ENCODE assay signal across 10 mouse cellular contexts in the genomic region with DNA sequence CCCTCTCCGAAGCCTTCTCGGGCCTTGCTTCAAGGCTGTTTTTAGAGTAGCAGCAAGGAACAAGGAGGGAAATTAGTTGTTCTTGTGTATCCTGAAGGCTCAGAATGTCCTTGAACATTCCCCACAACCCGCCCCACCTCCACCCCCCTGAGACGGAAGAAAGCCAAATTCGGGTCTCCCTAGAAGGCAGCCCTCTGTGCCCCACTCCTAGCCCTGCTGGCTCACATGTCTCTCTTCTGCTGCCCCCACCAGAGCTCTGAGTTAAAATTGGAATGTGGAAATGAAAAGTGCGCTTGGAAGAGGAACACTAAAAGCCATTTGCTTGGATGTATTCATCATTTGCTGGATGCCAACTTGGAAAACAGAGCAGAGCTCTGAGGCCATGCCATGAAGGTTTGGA. TPM values are rescaled to one million over a fixed set of nuclear protein-coding genes. Genes with fewer than 3 reads are reported as not detected.
A peak's percentile ranks its signal among the peaks of the same experiment; 100 is the strongest.
DNase-seq lines count a peak whose midpoint lies in the region; ATAC-seq and TF ChIP-seq lines count a peak whose summit lies in the region.
"Had no signal": no experiment of that assay in that cellular context is flagged by ENCODE, and none has a peak within 500 bp of the region (broad histone marks: within the 10 kb centered on the region; RNA-seq: fewer than 3 reads in every experiment).

No protein-coding gene starts in this region.

- H3K9ac ChIP-seq in lung, embryonic 16.5 days (ENCODE audit: low read length), result no peak overlapping the region
- H3K9ac ChIP-seq in hindbrain, postnatal 0 days (replicated peaks; ENCODE audit: low read length), result no peak overlapping the region
- no peak overlapping the region for H3K9ac ChIP-seq in stomach, embryonic 15.5 days

- no peaks in the 10 kb centered on the region for H3K4me1 ChIP-seq in lung, embryonic 16.5 days (replicated peaks; ENCODE audit: control insufficient read depth, insufficient read depth, low read length)
- H3K4me1 ChIP-seq in hindbrain, postnatal 0 days (ENCODE audit: insufficient read depth, low read length), result no peaks in the 10 kb centered on the region
- H3K4me1 ChIP-seq in stomach, embryonic 15.5 days, result no peaks in the 10 kb centered on the region

- no peak; the same call in 1 of the 2 replicates for ATAC-seq in lung, embryonic 16.5 days (ENCODE audit: low read depth)
- no peak for ATAC-seq in hindbrain, postnatal 0 days
- ATAC-seq in stomach, embryonic 15.5 days (ENCODE audit: insufficient read depth, low FRiP score, low read depth), result no peak

- peak; percentile 1 for DNase-seq in gastrocnemius, adult 18-20 months (ENCODE audit: low spot score)
- no peak for DNase-seq in gastrocnemius, postnatal 10 days
- no peak for DNase-seq in lung, postnatal 10 days
- DNase-seq in hindbrain, postnatal 0 days (ENCODE audit: low spot score), result no peak
- no peak for DNase-seq in yolk sac, embryonic 10.5 days (ENCODE audit: low spot score)
- DNase-seq in thymus, postnatal 14 days, result no peak
- DNase-seq: thymus, adult 2 months had no signal

- WGBS in lung, embryonic 16.5 days, result 15% methylated on average over 6 of the region's 6 CpGs
- 39% methylated on average over 6 of the region's 6 CpGs for WGBS in hindbrain, postnatal 0 days
- 23% methylated on average over 6 of the region's 6 CpGs for WGBS in stomach, embryonic 15.5 days

- peak overlapping the region; percentile 90 for H3K27ac ChIP-seq in lung, embryonic 16.5 days (ENCODE audit: low read length)
- H3K27ac ChIP-seq in hindbrain, postnatal 0 days, result peak overlapping the region; percentile 54
- peak overlapping the region; percentile 85 for H3K27ac ChIP-seq in stomach, embryonic 15.5 days

- no peak for TF ChIP-seq CTCF in hindbrain, postnatal 0 days (IDR thresholded peaks at IDR 0.05; ENCODE audit: low read depth)

- H3K4me2 ChIP-seq in lung, embryonic 16.5 days (ENCODE audit: low read depth, low read length), result peak overlapping the region; percentile 24
- no peak overlapping the region for H3K4me2 ChIP-seq in hindbrain, postnatal 0 days (ENCODE audit: low read depth, low read length)
- H3K4me2 ChIP-seq in stomach, embryonic 15.5 days, result peak overlapping the region; percentile 16; the same call in 1 of the 2 replicates

- no peaks in the 10 kb centered on the region for H3K9me3 ChIP-seq in lung, embryonic 16.5 days (ENCODE audit: control insufficient read depth, low read length)
- H3K9me3 ChIP-seq in hindbrain, postnatal 0 days (ENCODE audit: low read length), result no peaks in the 10 kb centered on the region
- no peaks in the 10 kb centered on the region for H3K9me3 ChIP-seq in stomach, embryonic 15.5 days
- H3K9me3 ChIP-seq: megakaryocyte, embryonic 14.5 days had no signal

- H3K27me3 ChIP-seq in lung, embryonic 16.5 days (ENCODE audit: control insufficient read depth, insufficient read depth, low read depth, low read length), result no peaks in the 10 kb centered on the region
- no peaks in the 10 kb centered on the region for H3K27me3 ChIP-seq in hindbrain, postnatal 0 days (ENCODE audit: insufficient read depth, low read length)
- H3K27me3 ChIP-seq in stomach, embryonic 15.5 days (replicated peaks), result no peaks in the 10 kb centered on the region
- H3K27me3 ChIP-seq: megakaryocyte, embryonic 14.5 days had no signal

- H3K36me3 ChIP-seq in lung, embryonic 16.5 days (ENCODE audit: control insufficient read depth, insufficient read depth, low read length), result no peaks in the 10 kb centered on the region
- no peaks in the 10 kb centered on the region for H3K36me3 ChIP-seq in hindbrain, postnatal 0 days (ENCODE audit: insufficient read depth, low read length)
- no peaks in the 10 kb centered on the region for H3K36me3 ChIP-seq in stomach, embryonic 15.5 days

- H3K4me3 ChIP-seq in lung, embryonic 16.5 days (ENCODE audit: low read length), result no peak overlapping the region
- H3K4me3 ChIP-seq in hindbrain, postnatal 0 days (ENCODE audit: low read length), result no peak overlapping the region
- no peak overlapping the region for H3K4me3 ChIP-seq in stomach, embryonic 15.5 days (replicated peaks)
- H3K4me3 ChIP-seq: megakaryocyte, embryonic 14.5 days had no signal

RNA-seq across cellular contexts. Expression of gene Pgrmc1, which starts 46.7 kb away (rescaled TPM):
- 10 to 100 TPM in 1 of 2 experiments, 1 to 10 TPM in 1; 7.3 to 10.6 TPM for total RNA-seq in gastrocnemius, adult 18-20 months (2021)
- total RNA-seq in gastrocnemius, postnatal 10 days (2021), result 10 to 100 TPM; 27.4 to 28.4 TPM
- 238 and 246 TPM in 2 replicates for polyA plus RNA-seq in lung, embryonic 16.5 days (2015; fragmentation: Nextera tagmentation; extraction: Ambion mirVana)
- total RNA-seq in hindbrain, postnatal 0 days (2014; rRNA removed), result 335 and 360 TPM in 2 replicates
- polyA plus RNA-seq in hindbrain, postnatal 0 days (2015; fragmentation: Nextera tagmentation; extraction: Ambion mirVana), result 619 and 625 TPM in 2 replicates
- 221 and 227 TPM in 2 replicates for polyA plus RNA-seq in stomach, embryonic 15.5 days (2015; fragmentation: Nextera tagmentation; extraction: Ambion mirVana)

RNA-seq across cellular contexts. Expression of gene Gm14569, which starts 59.7 kb away (rescaled TPM):
- not detected for total RNA-seq in gastrocnemius, adult 18-20 months (2021)
- total RNA-seq in gastrocnemius, postnatal 10 days (2021), result not detected
- not detected in 2 replicates for polyA plus RNA-seq in lung, embryonic 16.5 days (2015; fragmentation: Nextera tagmentation; extraction: Ambion mirVana)
- 1.9 TPM in 1 of 2 replicates, not detected in the other for total RNA-seq in hindbrain, postnatal 0 days (2014; rRNA removed)
- not detected in 2 replicates for polyA plus RNA-seq in hindbrain, postnatal 0 days (2015; fragmentation: Nextera tagmentation; extraction: Ambion mirVana)
- polyA plus RNA-seq in stomach, embryonic 15.5 days (2015; fragmentation: Nextera tagmentation; extraction: Ambion mirVana), result not detected in 2 replicates

Comparison
In these comparisons a context has a peak if more than half of its experiments do, and no peak if none do; other contexts are left out.
1. RNA of gene Pgrmc1, which starts 46.7 kb away (total RNA-seq): 335 to 360 TPM in hindbrain, postnatal 0 days; 27.4 to 28.4 TPM in gastrocnemius, postnatal 10 days and 7.3 to 10.6 TPM in gastrocnemius, adult 18-20 months; every median in the first group is over 10 times any median in the second.
2. Peak in every context shown above with its lines, with median percentiles within 50 percentile points of each other: H3K27ac ChIP-seq.